Mouse (Mus musculus) mouse trophoblast stem cell (cell line): Measurements from ENCODE around the gene Hnrnpll.

Source experiments
- in situ Hi-C, 2 experiments: fragments of 300-500 bp; cut with MseI, MboI; formaldehyde crosslinking; loops; 2 replicates in 1 of 2; 3 replicates in 1 of 2; pipeline ENCODE4 v1.15.1; 2025

Hnrnpll gene

DNA sequence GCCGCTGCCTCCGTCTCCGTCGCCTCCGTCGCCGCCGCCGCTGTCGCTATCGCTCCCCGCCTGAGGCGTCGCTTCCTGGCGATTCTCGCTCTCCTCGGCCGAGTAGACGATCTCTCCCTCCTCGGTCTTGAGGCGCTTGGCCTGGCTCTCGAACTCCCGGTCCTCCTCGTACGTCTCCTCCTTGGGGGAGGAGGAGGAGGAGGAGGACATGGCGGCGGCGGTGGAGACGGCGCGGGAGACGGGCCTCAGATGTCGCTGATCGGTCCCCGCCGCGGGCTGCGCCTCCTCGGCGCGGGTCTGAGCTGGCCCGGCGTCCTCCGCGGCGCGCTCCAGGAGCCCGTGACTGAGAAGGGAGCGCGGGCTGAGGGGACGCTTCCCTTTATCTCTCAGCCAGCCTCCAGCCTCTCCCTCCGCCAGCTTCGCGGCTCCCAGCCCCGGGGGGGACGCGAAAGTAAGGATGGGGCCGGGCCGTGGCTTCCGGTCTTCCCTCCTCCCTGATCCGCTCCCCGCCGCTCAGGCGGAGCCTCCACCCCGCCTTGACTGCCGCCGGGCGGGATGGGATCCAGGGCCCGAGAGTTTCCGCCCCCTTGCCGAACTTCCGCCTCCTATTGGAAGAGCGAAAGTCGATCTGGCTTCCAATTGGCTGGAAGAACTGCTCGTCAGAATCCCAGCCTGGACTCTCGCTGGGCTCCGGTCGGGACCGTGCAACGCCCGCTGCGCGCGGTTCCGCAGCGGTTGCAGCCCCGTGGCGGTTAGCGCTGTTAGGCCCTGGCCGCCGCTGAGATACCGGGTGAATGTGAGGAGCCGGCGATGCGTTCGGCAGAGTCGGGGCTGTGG is at the start of gene Hnrnpll:
TSS of gene Hnrnpll (minus strand) at position 552 of the 837 bp plus-strand sequence.
- in situ Hi-C loops, result no loop called here

DNA sequence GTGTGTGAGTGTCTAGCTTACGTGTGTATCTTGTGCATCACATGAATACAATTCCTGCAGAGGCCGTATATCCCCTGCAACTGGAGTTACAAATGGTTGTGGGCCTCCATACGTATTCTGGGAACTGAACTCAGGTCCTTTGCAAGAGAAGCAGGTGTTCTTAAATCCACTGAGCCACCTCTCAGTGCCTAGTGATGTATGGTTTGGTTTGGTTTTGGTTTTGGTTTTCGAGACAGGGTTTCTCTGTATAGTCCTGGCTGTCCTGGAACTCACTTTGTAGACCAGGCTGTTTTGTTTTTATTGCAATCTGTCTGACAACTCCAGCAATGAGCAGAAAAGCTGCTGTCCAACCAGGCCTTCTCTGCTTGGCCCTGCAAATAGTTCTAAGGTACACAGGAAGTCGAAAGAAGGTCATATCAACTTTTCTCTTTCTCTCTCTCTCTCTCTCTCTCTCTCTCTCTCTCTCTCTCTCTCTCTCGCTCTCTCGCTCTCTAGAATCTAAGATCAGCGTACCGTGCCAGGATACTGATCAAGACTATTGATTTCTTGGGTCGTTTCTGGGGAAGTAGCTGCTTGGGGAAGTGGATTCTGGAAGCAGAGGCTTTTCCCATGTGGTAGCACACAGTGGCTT is 43.3 kb upstream of the Hnrnpll start:
- in situ Hi-C loops, result no loop called here

DNA sequence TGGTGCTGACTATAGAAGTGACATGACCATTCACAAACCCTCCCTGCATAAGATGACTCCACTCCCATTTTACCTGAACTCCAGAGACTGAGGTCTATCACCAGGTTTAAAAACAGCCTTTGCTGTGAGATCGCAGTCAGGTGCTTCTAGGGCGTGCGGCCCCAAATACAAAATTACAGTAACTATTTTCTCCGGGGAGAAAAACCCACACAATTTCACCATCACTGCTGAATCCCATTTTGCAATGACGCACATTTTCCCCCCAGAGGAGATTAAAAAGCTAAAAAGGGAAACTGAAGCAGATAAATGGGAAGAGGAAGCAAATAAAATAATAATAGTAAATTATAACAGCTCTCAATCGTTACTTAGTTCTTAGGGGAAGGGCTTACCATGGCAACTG is 37.7 kb upstream of the Hnrnpll start:
- in situ Hi-C loops, result no loop called here

DNA sequence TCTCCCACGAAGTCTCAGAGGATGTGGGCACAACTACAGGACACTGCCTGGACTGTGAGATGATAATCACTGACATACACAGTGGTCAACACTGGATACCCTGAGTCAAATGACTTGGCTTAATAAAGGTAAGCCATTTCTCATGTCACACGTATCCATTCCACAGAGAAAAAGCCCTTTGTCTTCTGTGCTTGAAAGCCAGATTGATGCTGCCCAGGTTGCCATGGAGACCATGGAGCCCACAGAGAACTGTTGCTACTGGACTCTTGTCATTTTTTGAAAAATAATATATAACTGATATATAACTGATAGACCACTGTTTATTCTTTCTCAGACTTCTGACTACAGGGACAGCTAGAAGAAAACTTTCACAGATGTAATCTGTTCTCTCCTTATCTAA is 35.1 kb upstream of the Hnrnpll start:
- in situ Hi-C loops, result no loop called here

DNA sequence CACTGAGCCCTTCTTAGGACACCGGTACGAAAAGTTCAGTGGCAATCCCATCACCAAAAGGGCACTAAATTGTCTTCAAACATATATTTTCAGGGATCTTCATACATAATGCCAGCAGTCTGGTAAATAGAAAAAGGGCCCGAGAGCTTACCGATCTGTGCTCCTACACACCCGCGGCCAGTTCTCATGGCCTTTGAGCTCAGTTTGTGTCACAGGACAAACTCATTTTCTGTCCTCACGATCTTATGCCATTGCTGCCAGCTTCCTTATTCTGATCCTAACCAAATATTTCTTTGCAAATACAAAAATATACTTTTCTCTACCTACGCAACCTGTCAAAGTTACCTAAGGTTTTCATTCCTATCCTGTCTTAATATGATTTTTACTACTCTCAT is 34.6 kb upstream of the Hnrnpll start:
- in situ Hi-C loops, result no loop called here

DNA sequence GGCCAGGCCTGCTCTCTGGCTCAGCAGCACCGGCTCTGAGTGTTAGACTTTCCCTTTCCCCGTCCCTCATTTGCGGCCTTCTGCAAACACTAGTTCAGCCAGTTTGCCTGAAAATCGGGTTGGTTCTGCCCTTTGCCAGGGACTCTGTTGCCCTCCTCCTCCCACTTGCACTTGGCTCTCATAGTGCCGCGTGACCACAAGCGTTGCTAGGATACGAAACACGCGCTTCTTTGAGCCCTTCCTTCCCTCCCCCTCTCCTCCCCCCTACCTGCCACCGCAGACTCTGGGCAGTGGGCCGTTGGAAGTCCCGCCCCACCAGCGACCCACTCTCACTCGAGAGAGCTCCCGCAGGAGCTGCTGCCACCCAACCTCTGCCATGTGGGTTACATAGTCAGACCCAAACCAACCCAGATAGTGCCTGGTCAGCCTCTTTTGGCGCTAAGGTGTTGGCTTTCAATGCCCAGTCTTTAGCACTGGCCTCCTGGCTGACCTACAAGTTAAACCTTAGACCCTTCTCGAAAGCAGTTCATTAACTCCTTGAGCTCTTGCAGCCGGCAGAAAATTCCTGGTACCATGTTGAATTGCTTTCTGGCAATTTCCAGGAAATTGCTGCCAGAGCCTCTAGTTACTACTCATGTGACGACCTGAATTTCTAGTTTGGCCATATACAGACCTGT is 34.0 kb upstream of the Hnrnpll start:
- in situ Hi-C loops, result no loop called here

DNA sequence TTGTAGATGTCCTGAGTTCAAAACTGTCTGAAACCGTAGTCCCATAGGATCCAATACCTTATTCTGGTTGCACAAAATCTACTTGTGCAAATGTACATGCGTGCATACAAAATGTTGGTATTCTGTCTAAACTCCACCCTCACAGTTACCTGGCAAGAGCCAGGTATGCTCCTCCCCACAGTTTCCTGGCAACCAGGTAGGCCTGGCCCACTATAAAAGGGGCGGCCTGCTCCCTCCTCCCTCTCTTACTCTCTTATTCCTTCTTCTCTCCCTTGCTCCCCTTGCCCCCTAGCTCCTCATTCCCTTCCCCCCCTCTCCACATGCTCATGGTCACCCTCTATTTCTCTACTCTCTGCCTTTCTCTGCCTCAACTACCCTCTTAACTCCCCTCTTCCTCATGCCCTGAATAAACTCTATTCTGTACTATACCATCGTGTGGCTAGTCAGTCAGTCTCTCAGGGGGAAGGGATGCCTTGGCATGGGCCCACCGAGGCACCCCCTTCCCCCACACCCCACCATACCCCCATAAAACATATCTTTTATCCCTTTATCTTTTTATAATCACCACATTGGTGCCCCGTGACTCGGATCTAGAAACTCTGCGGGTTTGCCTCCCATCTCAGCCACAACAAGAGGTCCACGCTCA is 33.2 kb upstream of the Hnrnpll start:
- in situ Hi-C loops, result no loop called here

DNA sequence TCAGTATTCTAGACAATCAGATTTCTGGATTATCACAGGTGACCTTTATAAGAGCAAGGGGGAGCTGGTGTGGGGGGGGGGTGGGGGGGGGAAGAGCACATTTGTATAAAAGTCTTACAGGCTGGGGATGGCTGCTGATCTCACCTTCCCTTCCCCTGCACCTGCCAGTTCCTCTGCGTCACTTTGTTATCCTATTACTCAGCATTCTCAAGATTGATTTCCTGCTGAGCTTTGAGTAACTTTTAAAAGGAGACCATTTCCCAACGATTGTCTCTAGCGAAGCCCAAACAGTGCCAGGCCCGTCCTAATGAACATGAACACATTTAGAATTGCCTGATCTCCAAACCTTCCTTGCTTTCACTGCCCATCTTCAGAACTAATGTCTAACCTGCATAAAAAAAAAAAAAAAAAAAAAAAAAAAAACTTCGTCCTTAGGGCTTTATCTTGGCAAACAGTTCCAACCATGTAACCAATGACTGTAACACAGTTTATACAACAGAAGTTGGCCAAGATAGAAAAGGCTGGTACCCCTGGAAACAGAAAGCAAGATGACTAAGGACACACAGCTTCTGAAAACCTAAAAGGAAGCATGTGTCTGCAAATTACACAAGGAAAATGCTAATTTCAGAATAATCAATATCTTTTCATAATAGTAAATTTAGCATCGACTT is 29.9 kb upstream of the Hnrnpll start:
- in situ Hi-C loops, result no loop called here

DNA sequence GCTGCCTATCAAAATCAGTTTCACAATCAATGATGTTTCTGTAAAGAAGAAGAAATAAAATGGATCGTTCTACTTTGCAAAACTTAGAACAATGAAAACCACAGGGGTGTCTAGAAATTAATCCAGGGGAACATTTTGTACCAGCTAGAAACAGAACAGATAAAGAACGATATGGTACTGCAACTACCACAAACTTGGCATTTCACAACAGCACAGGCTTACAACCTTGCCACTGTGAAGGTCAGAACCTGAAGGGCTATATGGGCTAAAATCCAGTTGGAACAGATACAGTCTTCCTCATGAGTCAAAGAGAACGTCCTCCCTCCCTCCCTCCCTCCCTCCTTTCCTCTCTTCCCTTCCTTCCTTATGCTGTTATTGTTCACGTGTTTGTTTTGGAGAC is 28.4 kb upstream of the Hnrnpll start:
- in situ Hi-C loops, result no loop called here

DNA sequence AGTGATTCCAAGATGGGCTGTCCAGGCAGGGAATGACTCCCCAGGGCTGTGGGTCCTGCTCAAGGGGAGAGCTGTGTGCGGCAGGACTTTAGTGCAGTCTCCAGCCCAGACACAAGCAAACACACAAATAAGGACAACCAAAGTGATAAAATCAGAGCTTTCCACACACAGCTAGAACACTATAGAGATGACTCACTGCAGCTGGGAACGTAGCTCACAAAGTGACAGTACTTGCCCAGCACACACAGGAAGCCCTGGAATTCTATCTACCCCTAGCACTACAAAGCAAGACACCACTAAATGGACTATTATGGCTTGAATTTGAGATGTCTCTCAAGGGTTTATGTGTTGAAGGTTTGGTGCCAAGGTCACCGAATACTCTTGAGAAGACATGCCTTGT is 26.0 kb upstream of the Hnrnpll start:
- in situ Hi-C loops, result no loop called here

DNA sequence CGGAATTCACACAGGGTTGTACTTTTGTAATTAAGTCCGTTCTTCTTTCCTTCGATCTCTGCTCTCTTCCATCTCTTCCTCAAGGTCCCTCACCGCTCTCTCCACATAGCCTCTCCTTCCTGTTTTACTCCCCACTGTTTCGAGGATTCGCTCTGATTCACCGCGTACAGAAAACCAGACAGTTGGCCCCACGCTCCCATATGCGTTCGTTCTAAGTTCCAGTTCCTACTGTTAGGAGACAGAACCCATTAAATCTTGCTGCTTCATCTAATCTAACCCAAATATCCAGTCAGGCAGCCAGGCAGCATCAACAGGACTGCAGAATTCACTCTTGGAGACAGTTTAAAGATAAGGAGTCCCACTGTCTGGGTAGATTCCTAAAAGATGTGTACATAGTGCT is 24.5 kb upstream of the Hnrnpll start:
- in situ Hi-C loops, result no loop called here

DNA sequence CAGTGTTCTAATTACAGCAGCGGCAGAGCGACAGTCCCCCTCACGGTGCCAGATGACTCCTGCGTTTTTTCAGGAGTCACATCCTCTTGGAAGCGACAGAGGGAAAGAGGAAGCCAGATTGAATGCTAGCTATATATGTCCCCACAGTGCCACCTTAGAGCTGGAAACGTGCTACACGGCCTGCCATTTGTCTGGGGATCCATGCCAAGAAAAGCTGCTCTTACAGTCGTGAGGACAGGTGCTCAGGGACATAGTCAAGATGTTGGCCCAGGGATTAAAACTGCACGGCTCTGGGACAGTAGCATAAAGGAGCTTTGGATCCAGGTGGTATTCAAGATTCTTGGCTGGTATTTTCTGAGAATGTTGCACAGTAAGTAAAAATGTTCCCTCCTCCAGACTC is 22.3 kb upstream of the Hnrnpll start:
- in situ Hi-C loops, result no loop called here

DNA sequence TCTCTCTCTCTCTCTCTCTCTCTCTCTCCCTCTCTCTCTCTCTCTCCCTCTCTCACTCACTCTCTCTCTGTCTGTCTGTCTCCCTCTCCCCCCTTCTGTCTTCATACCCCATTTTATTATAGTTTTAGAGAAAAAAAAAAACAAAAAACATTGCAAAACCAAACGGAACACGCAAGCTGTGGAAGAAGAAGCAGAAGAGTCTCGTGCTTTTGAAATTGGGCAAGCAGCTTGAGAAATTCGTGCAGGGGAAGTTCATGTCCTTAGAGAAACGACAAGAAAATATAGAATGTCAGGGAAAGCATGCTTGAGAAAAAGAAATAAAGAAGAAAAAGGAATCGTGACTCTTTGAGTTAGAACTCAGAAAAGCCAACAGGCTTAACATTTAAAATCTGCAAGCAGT is 21.1 kb upstream of the Hnrnpll start:
- in situ Hi-C loops, result no loop called here

DNA sequence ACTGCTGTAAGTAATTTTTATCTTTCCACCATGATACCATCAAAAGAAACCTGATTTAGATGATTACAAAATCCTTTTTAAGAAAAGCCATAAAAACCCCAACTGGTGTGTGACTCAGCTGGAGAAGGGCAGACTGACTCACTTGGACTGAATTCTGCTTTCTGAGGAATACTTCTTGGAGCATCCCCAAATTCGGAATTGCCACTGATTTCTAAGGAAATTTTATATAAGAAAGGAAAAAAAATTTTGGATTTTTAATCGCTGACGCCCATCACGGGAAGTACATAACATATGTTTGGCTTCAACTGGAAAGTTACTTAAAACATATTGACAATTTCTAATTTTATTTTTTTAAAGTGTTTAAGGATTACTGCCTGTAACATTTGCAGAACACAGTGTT is 16.6 kb upstream of the Hnrnpll start:
- in situ Hi-C loops, result no loop called here

DNA sequence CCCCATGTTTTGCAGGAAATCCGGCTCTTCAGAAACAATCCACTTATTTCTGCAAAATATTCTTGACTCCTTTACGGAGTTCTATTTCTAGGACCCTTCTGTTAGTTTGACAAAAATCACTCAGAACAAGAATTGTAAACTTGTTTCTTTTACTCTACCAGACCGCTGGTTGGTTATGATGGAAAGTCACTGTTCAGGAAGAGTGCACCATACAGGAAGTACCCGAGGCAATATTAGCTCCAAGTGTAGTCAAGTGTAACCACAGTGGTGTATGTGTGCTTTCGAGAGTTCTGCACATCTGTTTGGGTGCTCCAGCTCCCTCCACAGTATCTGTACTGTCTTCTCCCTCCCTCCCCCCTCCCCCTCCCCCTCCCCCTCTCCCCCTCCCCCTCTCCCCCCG is 5.1 kb upstream of the Hnrnpll start:
- in situ Hi-C loops, result no loop called here

DNA sequence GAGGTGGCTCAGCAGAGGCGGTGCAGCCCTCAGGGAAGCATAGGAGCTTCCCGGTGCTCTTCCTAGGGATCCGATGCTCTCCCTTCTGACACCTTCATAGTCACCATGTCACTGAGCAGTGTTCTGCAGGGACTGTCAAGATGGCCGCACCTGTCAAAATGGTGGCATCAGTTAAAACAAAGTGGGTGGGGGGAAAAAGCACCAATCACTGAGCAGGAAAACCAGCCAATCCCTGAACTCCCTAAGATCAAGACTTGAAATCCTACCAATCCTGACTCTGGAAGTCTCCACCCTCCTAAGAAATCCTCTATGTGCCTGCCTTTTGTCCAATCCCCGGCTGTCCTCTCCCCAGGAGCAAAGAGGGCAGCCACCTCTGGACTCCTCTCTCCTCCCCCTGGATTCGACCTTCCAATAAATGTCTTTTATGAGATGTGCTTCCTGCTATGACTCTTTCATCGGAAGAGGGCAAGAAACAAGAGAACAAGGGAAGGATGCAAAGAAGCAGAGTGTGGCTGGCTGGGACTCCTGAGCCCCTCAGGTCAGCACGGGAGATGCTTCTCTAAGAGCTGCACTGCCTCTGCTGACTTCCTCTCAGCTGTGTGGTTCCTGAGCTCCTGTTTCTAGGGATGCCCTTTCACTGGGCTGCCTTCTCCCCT is 1.8 kb upstream of the Hnrnpll start:
- in situ Hi-C loops, result no loop called here

DNA sequence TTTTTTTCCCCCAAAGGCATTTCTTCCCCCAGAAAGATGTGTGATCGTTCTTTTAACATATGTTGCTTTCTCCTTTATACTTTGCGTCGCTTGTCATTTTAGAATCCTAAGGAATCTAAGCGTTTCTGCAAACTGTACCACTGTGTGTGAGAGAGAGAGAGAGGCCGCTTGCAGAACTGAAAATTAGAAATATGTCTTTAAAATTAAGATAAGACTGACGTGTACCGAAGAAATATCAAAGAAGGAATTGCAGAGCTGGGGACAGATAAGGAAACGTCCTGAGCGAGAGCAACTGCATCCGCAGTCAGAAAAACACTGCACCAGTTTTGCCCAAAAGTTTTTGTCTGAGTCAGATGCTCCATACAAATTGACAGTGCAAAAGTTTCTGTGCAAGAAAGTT is 1.3 kb upstream of the Hnrnpll start:
- in situ Hi-C loops, result no loop called here

DNA sequence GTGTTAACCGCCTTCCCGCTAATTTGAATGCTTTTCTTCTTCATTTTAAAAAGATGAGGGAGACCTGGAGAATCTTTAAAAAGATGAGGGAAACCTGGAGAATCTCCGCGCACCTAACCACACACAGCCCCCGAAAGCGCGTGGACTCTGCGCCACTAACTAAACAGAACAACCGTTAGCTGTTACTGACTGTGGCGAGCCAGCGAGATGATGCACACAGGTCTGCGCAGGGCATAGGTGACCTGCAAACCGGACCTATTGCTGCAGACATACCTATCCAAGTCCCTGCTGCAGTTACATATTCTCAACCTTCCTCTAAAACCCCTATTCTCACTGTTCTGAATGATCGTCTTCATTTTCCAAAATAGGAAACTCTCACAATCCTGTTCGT is 481 bp upstream of the Hnrnpll start:
- in situ Hi-C loops, result no loop called here

DNA sequence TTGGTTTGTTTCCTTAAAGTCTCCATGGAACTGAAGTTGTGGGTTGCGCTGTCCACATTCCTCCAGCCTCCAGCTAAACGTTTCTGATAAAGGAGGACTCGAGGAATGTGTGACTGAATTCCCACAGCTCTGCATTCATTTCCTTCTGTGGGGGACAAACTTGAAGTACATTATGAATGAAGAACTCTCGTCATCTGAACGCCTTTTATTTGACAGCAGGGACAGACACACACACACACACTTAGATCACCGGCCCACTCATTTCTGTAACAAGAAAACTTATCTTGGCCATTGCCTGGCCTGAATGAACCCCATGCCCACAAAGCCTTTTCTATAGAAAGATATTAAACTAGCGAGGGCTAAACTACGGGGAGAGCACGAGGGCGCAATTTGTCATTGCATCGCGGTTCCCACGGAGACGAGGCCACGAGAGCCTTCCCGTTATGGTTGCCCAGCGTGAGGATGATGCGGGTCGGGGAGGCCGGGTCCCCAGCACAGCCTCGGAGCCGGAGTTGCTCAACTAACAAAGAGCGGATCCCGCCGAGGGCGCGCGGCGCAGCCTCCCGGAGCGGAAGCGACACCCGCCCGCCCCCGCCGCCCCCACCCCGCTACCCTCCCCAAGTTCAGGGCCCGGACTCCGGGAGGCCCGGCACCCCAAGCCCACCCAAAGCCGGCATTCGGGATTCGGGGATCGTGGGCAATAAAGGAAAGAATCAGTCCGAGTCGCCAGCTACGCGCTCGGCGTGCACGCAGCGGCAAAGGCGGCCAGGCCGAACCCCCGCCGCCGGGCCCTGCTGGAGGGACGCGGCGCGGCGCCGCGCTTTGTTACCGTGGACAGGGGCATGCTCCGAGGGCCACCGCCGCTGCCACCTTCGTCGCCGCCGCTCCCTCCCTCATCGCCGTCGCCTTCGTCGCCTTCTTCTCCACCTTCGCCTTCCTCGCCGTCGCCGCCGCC is 1.0 kb downstream of the Hnrnpll start:
- in situ Hi-C loops, result no loop called here

DNA sequence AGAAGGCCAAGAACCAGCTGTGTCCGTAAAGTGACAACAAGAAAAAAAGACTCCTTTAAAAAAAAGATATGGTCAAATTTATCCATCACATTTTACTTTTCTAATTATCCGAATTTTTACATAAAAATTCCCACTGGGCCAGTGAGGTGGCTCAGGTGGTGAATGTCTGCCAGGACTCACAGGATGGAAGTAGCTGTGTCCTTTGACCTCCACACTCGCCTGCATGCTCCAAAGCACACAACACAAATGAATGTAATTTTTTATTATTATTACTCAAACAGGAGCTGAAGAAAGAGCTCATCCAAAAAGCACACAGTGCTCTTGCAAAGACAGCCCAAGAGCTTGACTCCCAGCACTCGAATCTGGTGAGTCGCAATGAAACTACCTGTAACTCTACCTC is 2.0 kb downstream of the Hnrnpll start:
- in situ Hi-C loops, result no loop called here
